Mouse (Mus musculus): ENCODE measurements around the gene Gnmt. TPM values are rescaled to one million over a fixed set of nuclear protein-coding genes. Genes with fewer than 3 reads are reported as not detected.
"Not testable (repeated sequence)": the region's sequence is repeated elsewhere in the genome, so short reads cannot be mapped to it uniquely, and the experiment has no call there.

Gnmt gene
- total and polyA plus RNA-seq, 2 experiments: 3,482 to 4,950 TPM

- Histone ChIP-seq H3K79me2 (ENCODE audit: control insufficient read depth, insufficient read depth, low read length) (peaks cover 2% of the 10 kb centered on the region; the same call in 1 of the 2 replicates), H3K36me3 (ENCODE audit: control insufficient read depth, insufficient read depth, low read length) (no peaks in the 10 kb centered on the region), H3K4me1 (ENCODE audit: control insufficient read depth, insufficient read depth, low read length) (peaks cover 2% of the 10 kb centered on the region; the same call in 1 of the 2 replicates), H3K27ac (replicated peaks; ENCODE audit: insufficient read depth, low read depth, low read length) (no peak overlapping the region), H3K4me3 (ENCODE audit: insufficient read depth, low read depth, low read length) (no peak overlapping the region), H3K9ac (ENCODE audit: low read depth, low read length) (0 out of 2 replicates have a peak overlapping the region, but pooled peaks have one; percentile 2), H3K27me3 (ENCODE audit: control insufficient read depth, insufficient read depth, low read length) (no peaks in the 10 kb centered on the region)
- no peak for DNase-seq (ENCODE audit: extremely low read depth, low read depth, low spot score)
- TF ChIP-seq POLR2A (IDR thresholded peaks at IDR 0.05; ENCODE audit: extremely low read depth, insufficient read depth, low read length): no peak
- no peak for TF ChIP-seq CTCF (IDR thresholded peaks at IDR 0.05; ENCODE audit: low read depth, low read length)
- 42% methylated on average over 8 of the region's 8 CpGs for WGBS
Observed at GRCm38 (mm10) chr17:46767868-46768267, 38.9 kb upstream of the Gnmt start.

GRCm38 (mm10) chr17:46764916-46765315 lies 35.9 kb upstream of the Gnmt start:
- 72% methylated on average over 9 of the region's 9 CpGs for WGBS
- not testable (repeated sequence) for DNase-seq (ENCODE audit: extremely low read depth, low read depth, low spot score); H3K4me1 ChIP-seq (ENCODE audit: control insufficient read depth, insufficient read depth, low read length); H3K27me3 ChIP-seq (ENCODE audit: control insufficient read depth, insufficient read depth, low read length); H3K9ac ChIP-seq (ENCODE audit: low read depth, low read length); H3K4me3 ChIP-seq (ENCODE audit: insufficient read depth, low read depth, low read length); H3K36me3 ChIP-seq (ENCODE audit: control insufficient read depth, insufficient read depth, low read length); H3K27ac ChIP-seq (replicated peaks; ENCODE audit: insufficient read depth, low read depth, low read length); H3K79me2 ChIP-seq (ENCODE audit: control insufficient read depth, insufficient read depth, low read length)

GRCm38 (mm10) chr17:46763544-46763943 lies 34.6 kb upstream of the Gnmt start, which contains the start of gene Ptcra:
TSS of gene Ptcra (minus strand) at chr17:46763712.
- Histone ChIP-seq H3K27ac (replicated peaks; ENCODE audit: insufficient read depth, low read depth, low read length) (no peak within 1 kb of the TSS), H3K36me3 (ENCODE audit: control insufficient read depth, insufficient read depth, low read length) (no peaks in the 10 kb centered on the region), H3K79me2 (ENCODE audit: control insufficient read depth, insufficient read depth, low read length) (no peaks in the 10 kb centered on the region), H3K4me3 (ENCODE audit: insufficient read depth, low read depth, low read length) (no peak within 1 kb of the TSS), H3K27me3 (ENCODE audit: control insufficient read depth, insufficient read depth, low read length) (no peaks in the 10 kb centered on the region), H3K9ac (ENCODE audit: low read depth, low read length) (no peak within 1 kb of the TSS), H3K4me1 (ENCODE audit: control insufficient read depth, insufficient read depth, low read length) (no peaks in the 10 kb centered on the region; the same call in 1 of the 2 replicates)
- no peak for DNase-seq (ENCODE audit: extremely low read depth, low read depth, low spot score)
- WGBS: 82% methylated on average over 2 of the region's 2 CpGs
- TF ChIP-seq CTCF (IDR thresholded peaks at IDR 0.05; ENCODE audit: low read depth, low read length) (no peak), POLR2A (IDR thresholded peaks at IDR 0.05; ENCODE audit: extremely low read depth, insufficient read depth, low read length) (no peak)

GRCm38 (mm10) chr17:46758753-46759152 lies 29.8 kb upstream of the Gnmt start:
- Histone ChIP-seq H3K36me3 (ENCODE audit: control insufficient read depth, insufficient read depth, low read length) (no peaks in the 10 kb centered on the region), H3K27ac (replicated peaks; ENCODE audit: insufficient read depth, low read depth, low read length) (no peak overlapping the region), H3K4me1 (ENCODE audit: control insufficient read depth, insufficient read depth, low read length) (no peaks in the 10 kb centered on the region), H3K4me3 (ENCODE audit: insufficient read depth, low read depth, low read length) (no peak overlapping the region), H3K9ac (ENCODE audit: low read depth, low read length) (no peak overlapping the region), H3K79me2 (ENCODE audit: control insufficient read depth, insufficient read depth, low read length) (no peaks in the 10 kb centered on the region), H3K27me3 (ENCODE audit: control insufficient read depth, insufficient read depth, low read length) (no peaks in the 10 kb centered on the region)
- no peak for TF ChIP-seq POLR2A (IDR thresholded peaks at IDR 0.05; ENCODE audit: extremely low read depth, insufficient read depth, low read length)
- TF ChIP-seq CTCF (IDR thresholded peaks at IDR 0.05; ENCODE audit: low read depth, low read length): no peak
- no peak for DNase-seq (ENCODE audit: extremely low read depth, low read depth, low spot score)
- WGBS: 91% methylated on average over 12 of the region's 12 CpGs

- Histone ChIP-seq H3K9ac (ENCODE audit: low read depth, low read length) (peak within 1 kb of the TSS; percentile 89), H3K4me1 (ENCODE audit: control insufficient read depth, insufficient read depth, low read length) (peaks cover 7% of the 10 kb centered on the region), H3K4me3 (ENCODE audit: insufficient read depth, low read depth, low read length) (peak within 1 kb of the TSS; percentile 89), H3K36me3 (ENCODE audit: control insufficient read depth, insufficient read depth, low read length) (peaks cover 1% of the 10 kb centered on the region; the same call in 1 of the 2 replicates), H3K27ac (replicated peaks; ENCODE audit: insufficient read depth, low read depth, low read length) (peak within 1 kb of the TSS; percentile 87), H3K27me3 (ENCODE audit: control insufficient read depth, insufficient read depth, low read length) (no peaks in the 10 kb centered on the region), H3K79me2 (ENCODE audit: control insufficient read depth, insufficient read depth, low read length) (peaks cover 11% of the 10 kb centered on the region; the same call in 1 of the 2 replicates)
- no peak for TF ChIP-seq CTCF (IDR thresholded peaks at IDR 0.05; ENCODE audit: low read depth, low read length)
- peak; percentile 70; the same call in 1 of the 2 replicates for TF ChIP-seq POLR2A (IDR thresholded peaks at IDR 0.05; ENCODE audit: extremely low read depth, insufficient read depth, low read length)
- WGBS: under 1% methylated on average over 58 of the region's 58 CpGs
- DNase-seq (ENCODE audit: extremely low read depth, low read depth, low spot score): peak; percentile 92
Observed at GRCm38 (mm10) chr17:46751794-46752556, 23.0 kb upstream of the Gnmt start, which contains the start of gene Cnpy3. TSS of gene Cnpy3 (minus strand) at chr17:46752214.
